ENCODE assay signal across 8 mouse cellular contexts in the genomic region with DNA sequence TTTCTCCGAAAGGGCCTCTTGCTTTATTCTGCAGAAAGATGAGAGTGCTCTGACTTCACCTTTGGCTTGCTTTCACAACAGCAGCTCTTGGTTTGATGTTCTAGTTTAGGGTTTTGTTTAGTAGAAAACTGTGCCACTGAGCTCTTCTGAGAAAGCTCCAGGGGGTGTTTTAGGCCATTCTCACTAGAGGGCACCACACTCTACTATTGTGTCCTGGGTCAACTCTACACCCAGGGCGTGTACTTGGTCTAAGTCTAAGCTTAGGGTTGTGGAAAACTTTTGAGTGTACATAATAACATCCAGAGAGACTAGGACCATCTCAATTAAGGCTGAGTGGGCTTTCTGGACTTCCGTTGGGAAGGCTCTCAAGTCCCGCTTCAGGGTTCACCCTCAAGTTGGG.
DNase-seq lines count a peak whose midpoint lies in the region; ATAC-seq and TF ChIP-seq lines count a peak whose summit lies in the region.

No protein-coding gene starts in this region.

- in situ Hi-C loops in CH12.LX (cut with MboI; ENCODE audit: low pct_ligation_motif_present, low pct_unique_long_range_greater_than_20kb, low sequenced_read_pairs): loop anchor here (5.0 kb wide), 1 partner anchor 289 kb away; no protein-coding TSS in a partner anchor

- no peak for TF ChIP-seq POLR2A in CH12.LX (IDR thresholded peaks at IDR 0.05; ENCODE audit: low read depth, low read length)

- no peaks in the 10 kb centered on the region for H3K27me3 ChIP-seq in heart, embryonic 11.5 days (ENCODE audit: control insufficient read depth, insufficient read depth, low read length)
- H3K27me3 ChIP-seq in CH12.LX (replicated peaks): no peaks in the 10 kb centered on the region
- no peaks in the 10 kb centered on the region for H3K27me3 ChIP-seq in liver, postnatal 0 days (ENCODE audit: insufficient read depth, low read length)

- H3K79me2 ChIP-seq in CH12.LX (replicated peaks; ENCODE audit: control insufficient read depth, extremely low read depth, insufficient read depth, poor library complexity, severe bottlenecking): no peaks in the 10 kb centered on the region

- no peaks in the 10 kb centered on the region for H3K9me3 ChIP-seq in heart, embryonic 11.5 days (replicated peaks; ENCODE audit: control insufficient read depth, low read length)
- no peaks in the 10 kb centered on the region for H3K9me3 ChIP-seq in CH12.LX (replicated peaks; ENCODE audit: low read length)
- no peaks in the 10 kb centered on the region for H3K9me3 ChIP-seq in liver, postnatal 0 days (ENCODE audit: low read length)

- H3K4me1 ChIP-seq in heart, embryonic 11.5 days (ENCODE audit: control insufficient read depth, insufficient read depth, low read length): no peaks in the 10 kb centered on the region
- peaks cover 0 to 3% of the 10 kb centered on the region in 2 experiments; a peak in 1 of 4 replicates for H3K4me1 ChIP-seq in CH12.LX (ENCODE audit: control insufficient read depth in 1 of 2, insufficient read depth in 2 of 2)
- peaks cover 3% of the 10 kb centered on the region; the same call in 1 of the 2 replicates for H3K4me1 ChIP-seq in liver, postnatal 0 days (ENCODE audit: insufficient read depth)

- H3K4me2 ChIP-seq in heart, embryonic 11.5 days: no peak overlapping the region
- H3K4me2 ChIP-seq in CH12.LX (ENCODE audit: insufficient read depth, low read depth, poor library complexity, severe bottlenecking): no peak overlapping the region
- no peak overlapping the region for H3K4me2 ChIP-seq in liver, postnatal 0 days (ENCODE audit: low read depth, low read length)

- dilution Hi-C loops in CH12.LX (cut with MboI; ENCODE audit: extremely low pct_ligation_motif_present, extremely low pct_unique_long_range_greater_than_20kb, low sequenced_read_pairs): no loop called here

- peak; percentile 74 for TF ChIP-seq RAD21 in CH12.LX (IDR thresholded peaks at IDR 0.05; ENCODE audit: low read depth, low read length)

- intact Hi-C loops in left cerebral cortex, postnatal 10 days (cut with DNase I): no loop called here

- DNase-seq in heart, adult 18-20 months: peak; percentile 41 to 55
- peak; percentile 24 for DNase-seq in CH12.LX (ENCODE audit: extremely low read depth)
- DNase-seq in brain, adult 2 months (ENCODE audit: low read depth, low spot score): peak; percentile 66
- DNase-seq in liver, postnatal 0 days: no peak
- no peak for DNase-seq in right cerebral cortex, postnatal 36 days (ENCODE audit: low spot score in 2 of 2)
- DNase-seq in frontal cortex, postnatal 25 days (ENCODE audit: low spot score in 2 of 2): no peak
- no peak for DNase-seq in left cerebral cortex, postnatal 10 days (ENCODE audit: extremely low spot score in 1 of 2, low spot score in 2 of 2)

- no peak overlapping the region for H3K4me3 ChIP-seq in heart, embryonic 11.5 days (ENCODE audit: low read depth, low read length)
- H3K4me3 ChIP-seq in CH12.LX (replicated peaks in 1 of 3; ENCODE audit: low read depth in 2 of 3, low read length in 2 of 3, poor library complexity in 1 of 3): no peak overlapping the region
- no peak overlapping the region for H3K4me3 ChIP-seq in liver, postnatal 0 days (ENCODE audit: low read depth, low read length)

- peak; percentile 24 to 79; a peak in 3 of 4 replicates for TF ChIP-seq CTCF in CH12.LX (conservative IDR thresholded peaks at IDR 0.05 in 1 of 2, IDR thresholded peaks at IDR 0.05 in 1 of 2; ENCODE audit: low read depth in 2 of 2, low read length in 2 of 2)
- peak; percentile 65 for TF ChIP-seq CTCF in liver, postnatal 0 days (IDR thresholded peaks at IDR 0.05; ENCODE audit: low read depth)

- H3K9ac ChIP-seq in heart, embryonic 11.5 days (ENCODE audit: low read depth, low read length): no peak overlapping the region
- H3K9ac ChIP-seq in CH12.LX (ENCODE audit: insufficient read depth, low read depth): no peak overlapping the region
- no peak overlapping the region for H3K9ac ChIP-seq in liver, postnatal 0 days (replicated peaks)

- WGBS in heart, embryonic 11.5 days (ENCODE audit: insufficient replicate concordance): 81% methylated on average over 4 of the region's 4 CpGs
- 67% methylated on average over 4 of the region's 4 CpGs for WGBS in liver, postnatal 0 days (ENCODE audit: insufficient replicate concordance)

- no peak for TF ChIP-seq EP300 in CH12.LX (IDR thresholded peaks at IDR 0.05; ENCODE audit: low read length)
- TF ChIP-seq EP300 in liver, postnatal 0 days (IDR thresholded peaks at IDR 0.05; ENCODE audit: low read depth): no peak

- no peaks in the 10 kb centered on the region for H3K36me3 ChIP-seq in heart, embryonic 11.5 days (ENCODE audit: control insufficient read depth, insufficient read depth, low read length)
- peaks cover 0 to 1% of the 10 kb centered on the region in 2 experiments for H3K36me3 ChIP-seq in CH12.LX (replicated peaks in 1 of 2; ENCODE audit: control insufficient read depth in 1 of 2, insufficient read depth in 1 of 2, low read length in 1 of 2)
- H3K36me3 ChIP-seq in liver, postnatal 0 days (replicated peaks; ENCODE audit: insufficient read depth, low read length): no peaks in the 10 kb centered on the region; the same call in 1 of the 2 replicates

- H3K27ac ChIP-seq in heart, embryonic 11.5 days (ENCODE audit: low read depth, low read length): no peak overlapping the region
- no peak overlapping the region for H3K27ac ChIP-seq in CH12.LX (ENCODE audit: insufficient read depth, low read depth)
- no peak overlapping the region for H3K27ac ChIP-seq in liver, postnatal 0 days (ENCODE audit: low read depth)

- ATAC-seq in heart, embryonic 11.5 days (replicated peaks; ENCODE audit: insufficient number of reproducible peaks, low FRiP score, low TSS enrichment): no peak
- ATAC-seq in liver, postnatal 0 days: no peak

TF ChIP-seq in CH12.LX, 34 proteins besides CTCF, POLR2A, EP300 and RAD21:
- TF ChIP-seq SMC3 (IDR thresholded peaks at IDR 0.05; ENCODE audit: low read depth, low read length) (peak; percentile 79), NRF1 (IDR thresholded peaks at IDR 0.05; ENCODE audit: low read depth, low read length) (no peak), ZC3H11A (IDR thresholded peaks at IDR 0.05; ENCODE audit: low read depth, low read length) (peak; percentile 44; the same call in 1 of the 2 replicates)
TF ChIP-seq in CH12.LX: peak in this region for 2.

Comparison
In these comparisons a context has a peak if more than half of its experiments do, and no peak if none do; other contexts are left out.
1. DNase-seq: peak in heart, adult 18-20 months (2 of 2), CH12.LX (single experiment) and brain, adult 2 months (single experiment); none in liver, postnatal 0 days (single experiment), right cerebral cortex, postnatal 36 days (0 of 2), frontal cortex, postnatal 25 days (0 of 2) and left cerebral cortex, postnatal 10 days (0 of 2).